Mouse (Mus musculus) left cerebral cortex, postnatal 25 days (tissue): Measurements from ENCODE around the gene Col4a3. TPM values are rescaled to one million over a fixed set of nuclear protein-coding genes. Genes with fewer than 3 reads are reported as not detected.

Experiments used
- DNase-seq, 2 experiments: peaks; one replicate each; pipeline ENCODE4 v3.0.0; 2022; ENCODE audit warnings: low spot score in 2 of 2, mixed read lengths in 1 of 2
- intact Hi-C: fragments of 180-260 bp; cut with DNase I; formaldehyde crosslinking; loops from one replicate; pipeline ENCODE4 v1.15.1; 2025
- total RNA-seq, 2 experiments: library from RNA; stranded (reverse); gene quantifications; 2 replicates each; pipeline ENCODE4 v1.2.3; 2021

Gene Col4a3
- under 1 TPM; 0.50 to 0.78 TPM for total RNA-seq

DNA sequence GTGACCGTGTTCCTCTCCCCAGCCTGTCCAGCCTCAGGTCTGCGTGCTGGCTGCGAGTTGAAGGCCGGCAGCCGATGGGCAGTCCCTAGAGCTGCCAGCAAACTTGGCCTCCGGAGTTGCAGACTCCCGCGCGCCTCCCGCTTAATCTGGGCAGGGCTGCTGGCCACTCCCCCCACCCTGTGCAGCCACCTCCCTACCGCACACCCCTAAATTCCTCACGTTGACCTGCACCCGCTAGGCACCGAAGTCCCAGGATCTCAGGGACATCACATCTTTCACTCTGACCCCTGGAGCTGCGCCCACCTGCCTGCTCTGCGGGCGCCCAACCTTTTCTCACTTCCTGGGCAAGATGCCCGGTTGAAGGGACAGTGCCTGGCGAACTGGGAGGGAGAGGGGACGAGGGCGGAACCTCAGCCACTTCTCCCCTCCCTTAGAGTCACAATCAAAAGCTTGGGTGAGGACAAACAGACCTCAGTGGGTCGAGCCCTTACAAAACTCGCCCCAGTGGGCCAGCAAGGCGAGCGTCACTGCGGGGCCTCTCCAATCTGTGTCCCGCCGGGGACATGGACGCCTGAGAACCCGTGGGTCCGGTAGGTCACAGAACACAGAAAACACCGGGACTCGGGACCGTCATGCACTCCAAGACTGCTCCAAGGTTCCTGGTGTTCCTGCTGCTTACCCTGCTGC lies at the start of gene Col4a3, which contains the start of gene Col4a4:
Gene Col4a3 (plus strand): TSS at position 209 of the 687 bp plus-strand sequence.
Gene Col4a4 (minus strand): TSS at position 137 of the 687 bp plus-strand sequence.
- intact Hi-C loops, result no loop called here
- no peak for DNase-seq

DNA sequence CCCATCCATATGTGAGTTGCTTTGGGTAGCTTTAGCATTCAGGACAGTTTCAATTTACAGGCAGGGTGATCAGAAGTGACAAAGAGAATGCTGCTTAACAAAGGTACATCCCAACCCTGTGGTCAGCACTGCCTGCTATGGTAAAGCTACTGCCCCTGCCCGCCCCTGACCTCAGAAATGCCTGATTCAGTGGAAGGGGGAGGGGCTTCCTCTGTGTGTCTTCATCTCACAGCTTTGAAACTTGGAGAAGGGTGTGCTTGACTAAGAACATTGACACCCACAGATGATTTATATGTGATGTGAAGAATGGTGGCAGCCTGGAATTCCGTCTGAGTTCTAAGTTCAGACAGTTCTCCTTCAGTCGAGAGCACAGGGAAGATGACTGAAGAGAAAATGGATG lies 48.9 kb upstream of the Col4a3 start:
- intact Hi-C loops, result no loop called here
- DNase-seq, result no peak

DNA sequence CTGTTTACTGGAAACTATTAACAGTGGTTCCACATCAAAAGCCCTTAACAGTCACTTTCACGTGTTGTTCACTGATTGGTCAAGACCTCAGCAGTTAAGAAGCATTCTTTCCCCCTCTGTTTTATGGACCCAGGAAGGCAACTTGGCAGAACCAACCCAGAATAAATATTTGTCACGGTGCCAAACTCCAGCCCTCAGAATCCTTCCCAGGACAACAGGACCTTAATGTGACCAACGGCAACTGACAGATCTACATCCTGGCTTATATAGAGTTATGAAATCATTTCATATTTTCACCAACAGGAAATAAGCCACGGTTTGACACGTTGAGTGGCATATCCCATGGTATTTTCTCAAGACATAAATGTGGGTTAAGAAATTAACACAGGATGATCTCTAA lies 46.7 kb upstream of the Col4a3 start:
- intact Hi-C loops, result no loop called here
- no peak for DNase-seq

DNA sequence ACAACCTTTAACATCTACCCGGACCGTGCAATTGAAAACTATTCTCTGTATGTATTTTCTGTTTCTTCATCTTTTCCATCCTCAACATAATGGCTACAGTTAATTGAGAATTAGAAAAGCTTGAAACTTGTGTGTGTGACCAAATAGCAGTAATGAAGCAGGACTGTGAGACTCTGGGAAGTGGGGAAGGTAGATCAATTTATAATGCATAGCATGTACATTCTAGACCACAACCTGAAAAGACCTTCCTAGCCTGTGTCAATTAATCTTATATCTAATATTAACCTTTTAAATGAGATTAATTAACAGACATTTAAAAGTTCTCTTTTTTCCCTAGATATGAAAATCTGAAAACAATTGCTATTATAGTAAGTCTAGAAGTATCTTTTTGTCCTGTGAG lies 42.8 kb upstream of the Col4a3 start:
- no peak for DNase-seq
- intact Hi-C loops, result no loop called here

DNA sequence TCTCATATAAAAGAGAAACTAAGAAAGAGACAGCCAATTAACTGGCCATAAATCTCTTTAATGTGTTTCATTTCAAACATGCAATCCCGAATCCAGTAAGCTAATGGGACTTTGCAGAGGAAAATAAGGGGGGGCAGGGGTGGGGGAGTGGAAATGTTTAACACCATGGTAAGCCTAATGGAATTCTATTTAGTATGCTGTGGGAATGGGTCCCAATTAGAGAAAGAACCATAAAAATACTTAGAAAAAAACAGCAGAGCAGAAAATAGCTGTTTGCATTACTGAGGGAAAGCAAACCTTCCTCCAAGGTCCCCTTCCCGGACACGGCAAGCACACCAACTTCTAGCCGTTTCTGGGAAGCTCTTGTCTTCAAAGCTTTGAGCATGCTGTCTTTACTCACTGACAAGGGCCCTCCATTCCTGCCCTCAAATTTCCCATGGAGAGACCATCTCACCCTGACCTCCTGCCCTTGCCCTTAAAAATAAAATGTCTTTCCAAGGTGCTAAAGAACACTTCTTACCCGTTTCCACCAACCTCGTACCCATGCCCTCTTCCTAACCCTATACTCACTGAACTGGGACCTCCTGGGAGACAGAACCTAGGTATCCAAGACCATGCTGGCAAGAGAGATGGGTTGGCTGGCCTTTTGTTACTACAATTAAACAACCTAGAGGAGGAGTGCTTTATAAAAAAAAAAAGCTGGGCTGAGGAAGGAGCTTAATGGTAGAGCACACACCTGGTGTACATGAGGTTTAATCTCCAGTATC lies 42.1 kb upstream of the Col4a3 start:
- DNase-seq, result no peak
- intact Hi-C loops, result no loop called here

DNA sequence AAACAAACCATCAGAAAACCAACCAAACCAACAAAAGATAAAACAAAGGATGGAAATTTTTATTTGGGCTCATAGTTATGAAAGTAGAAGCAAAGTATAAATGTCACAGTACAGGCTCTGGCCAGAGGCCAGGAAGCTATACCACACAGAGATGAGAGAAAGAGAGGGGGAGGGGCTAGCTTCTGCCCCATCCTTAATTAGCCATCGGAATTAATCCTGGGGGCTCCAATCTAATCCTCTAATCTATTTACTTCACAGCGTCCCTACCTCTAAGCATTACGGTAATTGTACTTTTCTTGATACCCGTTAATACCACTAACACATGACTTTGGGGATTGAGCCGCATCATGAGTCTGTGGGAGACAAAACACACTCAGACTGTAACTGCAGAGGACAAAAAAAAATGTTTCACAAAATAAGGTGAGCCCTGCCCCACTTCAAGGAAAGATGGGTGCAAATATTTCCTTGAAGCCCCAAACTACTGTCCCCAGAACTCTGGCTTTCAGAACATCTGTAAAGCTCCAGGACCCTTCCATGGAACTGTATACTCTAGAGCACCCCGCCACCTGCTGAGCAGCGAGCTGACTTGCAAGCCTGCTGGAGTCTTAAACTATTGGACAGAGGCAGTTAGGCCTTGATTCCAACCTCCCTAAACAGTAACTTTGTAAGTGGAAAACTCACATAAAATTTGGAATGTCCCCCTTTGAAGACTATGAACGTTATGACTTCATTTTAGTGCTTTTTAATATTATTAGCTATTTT lies 41.3 kb upstream of the Col4a3 start:
- intact Hi-C loops, result no loop called here
- DNase-seq, result no peak

DNA sequence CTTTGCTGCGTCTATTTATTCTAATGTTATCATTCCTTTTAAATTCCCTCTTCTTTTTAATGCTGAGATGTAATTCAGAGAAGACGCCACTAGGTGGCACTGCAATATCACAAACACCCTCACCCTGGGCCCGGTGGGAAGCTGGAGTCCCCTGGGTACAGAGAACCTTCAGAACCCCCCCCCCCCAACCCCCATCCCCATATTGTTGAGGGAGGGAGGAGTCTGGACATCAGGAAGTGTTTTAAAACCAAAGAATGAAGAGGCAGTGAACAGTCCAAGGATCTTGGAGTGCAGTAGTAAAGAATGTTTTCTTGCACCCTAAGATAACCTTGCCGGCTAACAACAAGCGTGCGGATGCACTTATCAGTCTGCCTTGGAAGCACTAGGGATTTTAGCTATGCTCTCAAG lies 32.3 kb upstream of the Col4a3 start:
- intact Hi-C loops, result loop anchor here (5.0 kb wide), 1 partner anchor 433 kb away; no protein-coding TSS in a partner anchor
- no peak for DNase-seq

DNA sequence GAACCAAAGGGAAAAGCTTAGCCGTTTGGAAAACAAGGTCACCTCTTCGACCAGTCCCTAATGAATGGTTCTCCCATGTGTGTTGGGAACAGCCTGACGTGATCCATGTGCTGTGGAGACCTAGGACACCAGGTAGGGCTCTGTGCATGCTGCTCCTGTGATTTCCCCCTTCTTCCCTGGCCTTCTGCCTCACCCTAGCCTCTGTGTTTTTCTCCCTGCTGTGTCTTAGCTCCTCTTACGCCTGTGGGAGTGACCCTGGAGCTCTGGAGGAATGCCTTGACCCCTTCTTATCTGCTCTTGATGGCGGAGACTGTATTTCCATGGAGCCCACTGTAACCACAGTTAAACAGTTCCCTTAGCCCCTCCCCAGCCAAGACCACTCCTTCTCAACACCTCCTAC lies 31.8 kb upstream of the Col4a3 start:
- intact Hi-C loops, result loop anchor here (5.0 kb wide), 2 partner anchors 87 to 432 kb away; no protein-coding TSS in a partner anchor
- no peak for DNase-seq

DNA sequence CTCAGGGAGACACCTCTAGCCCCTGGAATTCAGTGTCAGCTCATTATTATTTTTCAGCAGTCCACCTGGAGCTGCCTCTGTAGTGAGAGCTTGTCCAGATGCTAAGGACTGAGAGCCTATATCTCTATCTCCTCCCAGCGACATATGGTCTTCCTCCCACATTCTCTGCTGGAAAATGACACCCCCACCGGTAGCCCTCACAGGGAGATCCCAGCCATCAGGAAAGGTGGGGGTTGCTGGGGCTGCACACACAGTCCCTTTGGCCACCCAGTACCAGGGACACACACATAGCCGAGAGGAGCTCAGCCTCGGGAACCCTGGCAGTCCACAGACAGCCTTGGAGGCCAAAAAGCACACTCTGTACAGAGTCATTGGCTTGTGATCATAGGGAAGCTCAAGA lies 26.5 kb upstream of the Col4a3 start:
- peak in 1 of 2 experiments; percentile 71 for DNase-seq
- intact Hi-C loops, result loop anchor here (5.0 kb wide), 1 partner anchor 157 kb away; no protein-coding TSS in a partner anchor

DNA sequence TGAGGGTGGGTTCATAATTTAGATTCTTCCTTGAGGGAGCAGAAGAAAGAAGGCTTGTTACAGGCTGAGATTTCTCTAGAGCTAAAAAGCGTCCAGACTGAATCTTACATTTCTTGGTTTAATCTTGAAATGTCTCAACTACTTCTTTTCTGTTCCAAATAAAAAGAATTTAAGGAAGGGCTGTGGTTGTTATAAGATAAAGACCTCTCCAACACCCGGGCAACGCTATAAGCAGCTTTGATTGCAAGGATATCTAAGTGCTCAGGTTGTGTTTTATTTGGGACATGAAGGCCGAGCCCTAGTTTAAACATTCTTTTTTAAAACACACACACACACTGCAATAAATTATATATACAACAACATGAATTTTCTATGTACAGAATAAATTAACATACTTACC lies 17.3 kb upstream of the Col4a3 start:
- intact Hi-C loops, result no loop called here
- DNase-seq, result no peak

DNA sequence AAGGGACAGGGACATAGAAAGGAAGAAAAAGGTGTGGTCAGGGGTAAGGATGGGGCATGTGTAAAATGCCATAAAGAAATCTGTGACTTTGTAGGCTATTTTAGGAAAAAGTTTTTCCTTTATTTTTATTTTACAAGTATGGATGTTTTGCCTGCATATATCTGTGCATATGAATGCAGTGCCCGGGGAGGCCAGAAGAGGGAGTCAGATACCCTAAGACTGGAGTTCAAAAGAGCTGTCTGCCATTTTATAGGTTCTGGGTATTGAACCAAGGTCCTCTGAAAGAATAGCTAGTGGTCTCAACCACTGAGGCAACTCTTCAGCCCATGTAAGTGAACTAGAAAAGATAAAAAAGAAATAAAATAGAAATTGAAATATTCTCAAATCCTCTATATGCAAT lies 15.0 kb upstream of the Col4a3 start:
- DNase-seq, result no peak
- intact Hi-C loops, result loop anchor here (5.0 kb wide), 1 partner anchor 71 kb away; no protein-coding TSS in a partner anchor

DNA sequence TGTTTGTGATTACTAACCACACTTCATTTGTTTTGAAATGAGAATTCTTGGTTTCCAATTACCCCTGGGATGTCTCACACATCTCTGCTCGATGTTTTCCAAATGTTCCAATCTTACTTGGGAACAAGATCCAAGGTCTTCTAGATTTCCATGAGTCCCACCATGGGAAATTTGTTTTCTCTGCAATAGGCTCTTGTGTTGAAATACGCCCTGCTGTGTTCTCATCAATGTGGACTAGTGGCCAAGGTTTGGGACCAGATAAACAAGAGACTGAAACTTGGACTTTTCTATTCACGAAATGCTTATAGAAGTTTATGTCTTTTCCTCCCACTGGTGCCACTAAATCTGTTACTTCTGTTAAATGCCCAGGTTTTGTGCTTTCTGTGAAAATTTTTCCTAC lies 11.0 kb upstream of the Col4a3 start:
- no peak for DNase-seq
- intact Hi-C loops, result no loop called here

DNA sequence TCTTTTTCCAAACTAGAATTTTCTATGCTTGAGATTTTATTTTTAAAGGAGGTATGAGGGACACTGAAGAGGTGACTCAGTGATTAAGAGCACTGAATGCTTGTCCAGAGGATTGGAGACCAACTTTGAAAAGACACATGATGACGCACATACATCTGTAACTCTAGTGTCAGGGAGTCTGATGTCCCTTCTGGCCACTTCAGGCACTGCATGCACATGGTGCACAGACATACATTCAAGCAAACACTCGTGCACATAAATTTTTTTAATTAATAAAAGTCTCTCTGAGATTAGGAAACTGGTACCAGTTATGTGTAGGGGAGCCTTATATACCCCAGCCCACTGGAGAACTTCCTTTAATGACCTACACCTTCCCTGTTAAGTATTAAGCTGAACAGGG lies 10.5 kb upstream of the Col4a3 start:
- DNase-seq, result no peak
- intact Hi-C loops, result no loop called here

DNA sequence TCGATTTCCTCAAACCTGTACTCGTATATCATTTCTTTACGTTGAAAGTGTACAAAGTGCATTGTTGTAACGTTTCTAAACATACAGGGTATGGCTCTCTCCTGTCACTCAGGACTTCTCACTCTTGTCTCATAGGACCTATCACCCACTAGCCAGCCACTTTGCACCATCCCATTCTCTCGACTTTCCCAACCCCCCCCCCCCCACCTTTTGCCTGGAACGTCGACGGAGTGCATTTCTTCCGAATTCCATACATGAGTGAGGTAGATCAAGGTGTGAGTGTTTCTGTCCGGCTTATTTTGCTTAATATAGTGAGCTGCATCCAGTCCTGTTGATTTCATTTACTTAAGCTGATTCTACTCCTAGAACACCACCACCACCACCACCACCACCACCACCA lies 9.4 kb upstream of the Col4a3 start:
- intact Hi-C loops, result no loop called here
- DNase-seq, result no peak

DNA sequence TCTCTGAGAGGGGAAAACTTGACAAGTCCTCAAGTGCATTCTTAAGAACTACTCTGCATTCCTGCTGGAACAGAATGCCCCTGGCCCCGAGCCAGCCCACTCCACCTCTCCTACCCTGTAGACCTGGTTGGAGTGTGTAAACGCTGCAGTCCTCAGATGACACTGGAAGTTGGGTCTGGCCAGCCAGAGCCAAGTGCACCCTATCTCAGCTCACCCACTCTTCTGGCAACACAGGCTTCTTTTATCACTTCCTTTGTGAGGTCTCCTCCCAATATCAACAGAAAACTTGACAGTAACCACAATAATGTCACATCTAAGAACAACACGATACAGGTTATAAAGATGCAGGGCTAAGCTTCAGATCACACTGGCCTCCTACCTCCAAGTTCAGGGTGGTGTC lies 8.8 kb upstream of the Col4a3 start:
- intact Hi-C loops, result no loop called here
- no peak for DNase-seq

DNA sequence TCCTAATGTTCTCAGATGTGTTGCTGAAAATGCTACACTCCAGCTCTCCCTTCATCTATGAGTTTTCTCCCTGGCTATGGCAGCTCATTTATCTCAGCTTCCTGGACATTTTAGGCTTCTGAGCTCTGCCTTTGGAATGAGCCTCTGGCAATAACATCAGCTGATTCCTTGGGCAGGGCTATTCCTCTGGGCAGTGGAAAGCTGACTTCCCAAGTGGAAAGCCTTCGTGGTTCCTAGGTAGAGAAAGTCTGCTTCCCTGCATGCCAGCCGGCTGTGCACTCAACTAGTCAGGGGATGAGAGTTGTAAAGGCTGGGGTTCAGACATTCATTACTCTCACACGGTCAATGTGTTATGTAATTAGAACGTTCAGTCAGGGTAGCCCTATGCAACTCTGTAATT lies 8.4 kb upstream of the Col4a3 start:
- intact Hi-C loops, result no loop called here
- no peak for DNase-seq

DNA sequence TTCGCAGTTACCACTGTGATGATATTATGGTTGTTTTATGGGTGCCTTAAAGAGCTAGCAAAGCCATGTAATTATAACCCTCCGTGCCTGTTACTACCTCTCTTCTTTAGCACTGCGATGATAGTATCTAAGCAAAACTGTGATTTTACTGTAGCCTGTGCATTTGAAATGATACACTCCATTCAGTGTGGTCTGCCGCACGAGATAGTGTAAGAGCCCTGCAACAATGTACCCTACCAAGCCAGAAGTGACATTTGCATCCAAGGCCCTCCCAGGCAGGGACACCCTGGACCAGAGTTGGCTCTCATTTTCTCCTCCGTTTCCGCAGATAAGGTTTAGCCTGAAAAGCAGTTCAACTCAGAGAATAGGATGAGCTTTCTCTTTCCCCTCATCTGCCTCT lies 740 bp upstream of the Col4a3 start:
- DNase-seq, result no peak
- intact Hi-C loops, result no loop called here

DNA sequence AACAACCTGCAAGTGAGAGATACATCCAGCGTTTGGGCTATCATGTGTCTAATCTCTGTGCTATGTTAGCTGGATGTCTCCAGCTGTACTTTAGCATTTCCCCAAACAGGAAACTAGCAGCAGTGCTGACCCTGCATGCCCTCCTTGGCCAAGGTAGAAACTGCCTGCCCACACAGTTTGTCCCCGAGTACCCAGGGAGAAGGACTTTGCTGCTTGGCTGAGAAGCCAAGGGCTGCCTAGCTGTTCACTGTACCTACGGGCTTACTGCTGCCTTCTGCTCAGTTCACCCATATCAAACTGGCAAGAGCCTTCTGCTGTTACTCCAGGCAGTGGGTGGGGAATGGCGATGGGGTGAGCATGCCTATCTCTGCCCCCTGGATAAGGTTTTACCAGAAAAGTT lies 3.5 kb downstream of the Col4a3 start:
- intact Hi-C loops, result no loop called here
- no peak for DNase-seq

DNA sequence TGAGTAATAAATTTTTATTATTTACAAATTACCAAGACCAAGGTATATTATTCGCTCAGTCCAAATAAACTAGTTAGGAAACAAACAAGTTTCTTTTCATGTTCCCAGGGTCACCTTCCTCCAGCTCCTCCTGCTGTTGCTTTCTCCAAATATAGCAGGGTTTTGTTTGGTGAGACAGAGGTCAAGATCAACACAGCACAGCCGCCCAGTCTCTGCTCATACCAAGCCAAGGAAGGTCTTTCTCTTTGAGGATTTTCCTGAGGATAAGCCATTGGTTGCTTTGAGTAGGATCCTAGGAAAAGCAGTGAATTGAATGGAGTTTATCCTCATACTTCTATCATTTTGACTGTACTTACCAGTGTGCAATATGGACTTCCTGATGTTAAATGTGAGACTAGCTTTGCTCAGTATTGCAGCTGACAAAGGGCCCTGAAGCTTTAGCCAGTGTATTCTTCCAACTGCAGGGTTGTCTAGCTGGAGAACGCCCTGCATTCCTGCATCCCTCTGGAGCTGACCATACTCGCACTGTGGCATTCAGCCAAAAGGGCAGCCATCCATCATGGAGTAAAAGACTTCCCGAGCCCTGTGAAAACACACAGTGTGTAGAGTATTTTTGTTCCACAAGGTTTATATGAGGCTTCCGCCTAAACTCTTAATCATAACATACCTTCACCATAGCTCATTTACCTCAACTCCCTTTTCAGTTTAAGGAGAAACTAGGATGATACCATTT lies 10.3 kb downstream of the Col4a3 start:
- no peak for DNase-seq
- intact Hi-C loops, result no loop called here
